Mouse (Mus musculus): ENCODE data around the gene Csrnp2.

- TF ChIP-seq ZNF384 (IDR thresholded peaks at IDR 0.05; ENCODE audit: low read depth, low read length) (no peak), HCFC1 (IDR thresholded peaks at IDR 0.05; ENCODE audit: low read depth, low read length) (no peak), MYC (IDR thresholded peaks at IDR 0.05; ENCODE audit: low read depth, low read length) (no peak), TCF12 (IDR thresholded peaks at IDR 0.05; ENCODE audit: low read depth, low read length) (no peak), POLR2A (IDR thresholded peaks at IDR 0.05; ENCODE audit: low read depth, low read length) (no peak), KAT2A (IDR thresholded peaks at IDR 0.05; ENCODE audit: insufficient replicate concordance, low read length) (no peak), ZC3H11A (IDR thresholded peaks at IDR 0.05; ENCODE audit: low read depth, low read length) (no peak)
These were observed 25.0 kb upstream of the Csrnp2 start for GRCm38 (mm10) chr15:100520306-100520705.

All from CH12.LX (cell line).